Mouse (Mus musculus): ENCODE results near the gene Parp3.

The Parp3 gene

DNA sequence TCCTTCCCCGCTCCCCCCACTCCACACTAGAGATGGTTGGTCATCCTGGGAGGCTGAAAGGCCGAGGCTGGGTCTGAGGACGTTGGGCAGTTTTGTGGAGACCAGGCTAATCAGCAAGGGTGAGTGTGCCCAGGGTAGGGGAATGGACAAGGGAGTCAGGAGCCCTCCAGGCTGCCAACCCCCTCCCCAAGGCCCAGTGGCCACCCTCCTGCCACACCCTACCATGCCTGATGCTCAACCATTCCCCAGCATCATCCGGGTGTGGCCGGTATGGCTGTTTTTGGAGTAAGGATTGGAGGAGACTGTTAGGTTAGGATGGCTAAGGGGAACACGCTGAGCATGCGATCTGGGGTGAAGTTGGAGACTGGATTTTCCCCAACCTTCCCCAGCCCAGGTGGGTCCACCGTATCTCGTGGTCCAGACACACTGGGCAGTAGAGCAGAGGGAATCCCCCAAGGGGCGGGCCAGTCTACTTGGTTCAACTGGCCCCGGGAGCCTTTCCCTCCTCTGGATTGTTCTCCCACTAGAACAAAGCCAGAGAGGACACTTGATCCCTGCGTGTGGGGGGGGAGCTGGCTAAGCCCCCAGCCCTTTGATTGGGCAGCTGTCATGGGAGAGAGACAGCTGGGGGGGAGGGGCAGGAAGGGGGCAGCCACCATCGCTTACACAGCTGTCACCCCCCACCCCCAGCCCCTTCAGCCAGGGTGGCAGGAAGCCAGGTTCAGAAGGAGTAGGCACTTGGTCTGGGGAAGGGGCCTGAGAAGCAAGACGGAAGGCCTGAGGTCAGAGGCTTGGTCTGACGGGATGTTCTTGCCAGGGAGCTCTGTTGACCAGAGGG, 20.2 kb downstream of the Parp3 start:
- DNase-seq (ENCODE audit: low spot score), result no peak

DNA sequence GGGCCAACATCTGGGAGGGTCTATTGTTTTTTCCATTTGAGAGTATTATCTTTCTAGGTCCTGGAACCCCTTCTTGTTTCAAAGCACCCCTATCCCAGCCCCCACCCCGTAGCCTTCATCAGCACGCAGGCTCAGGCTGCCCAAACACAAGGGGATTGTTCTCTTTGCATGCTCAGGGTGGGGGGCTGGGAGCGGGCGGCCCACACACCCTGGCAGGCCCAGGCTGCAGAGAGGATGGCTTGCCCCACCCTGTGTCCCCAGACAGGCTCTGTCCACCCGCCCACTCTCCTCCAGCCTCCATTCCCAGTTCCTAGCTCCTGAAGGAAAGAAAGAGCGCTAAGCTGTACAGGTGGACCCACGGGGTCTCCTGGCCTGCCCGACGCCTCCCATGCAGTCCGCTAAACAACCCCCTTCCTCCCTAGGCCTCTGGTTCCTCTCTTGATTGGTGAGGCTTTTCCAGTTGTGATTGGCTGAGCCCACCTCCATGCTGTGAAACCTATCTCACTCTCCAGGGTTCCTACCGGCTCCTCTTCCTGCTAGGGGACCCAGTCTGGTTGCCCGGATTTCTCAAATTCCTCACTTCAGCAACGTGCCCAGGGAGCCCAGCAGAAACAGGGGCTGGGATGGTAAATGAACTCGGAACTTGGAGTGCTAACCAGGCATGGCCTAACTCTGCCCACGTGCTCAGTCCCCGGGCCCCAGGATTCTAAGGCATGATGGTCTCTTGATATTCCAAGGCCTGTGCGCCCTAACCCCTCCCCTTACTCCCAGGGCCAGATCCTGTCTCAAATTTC, 21.7 kb downstream of the Parp3 start:
- DNase-seq (ENCODE audit: low spot score), result no peak

DNA sequence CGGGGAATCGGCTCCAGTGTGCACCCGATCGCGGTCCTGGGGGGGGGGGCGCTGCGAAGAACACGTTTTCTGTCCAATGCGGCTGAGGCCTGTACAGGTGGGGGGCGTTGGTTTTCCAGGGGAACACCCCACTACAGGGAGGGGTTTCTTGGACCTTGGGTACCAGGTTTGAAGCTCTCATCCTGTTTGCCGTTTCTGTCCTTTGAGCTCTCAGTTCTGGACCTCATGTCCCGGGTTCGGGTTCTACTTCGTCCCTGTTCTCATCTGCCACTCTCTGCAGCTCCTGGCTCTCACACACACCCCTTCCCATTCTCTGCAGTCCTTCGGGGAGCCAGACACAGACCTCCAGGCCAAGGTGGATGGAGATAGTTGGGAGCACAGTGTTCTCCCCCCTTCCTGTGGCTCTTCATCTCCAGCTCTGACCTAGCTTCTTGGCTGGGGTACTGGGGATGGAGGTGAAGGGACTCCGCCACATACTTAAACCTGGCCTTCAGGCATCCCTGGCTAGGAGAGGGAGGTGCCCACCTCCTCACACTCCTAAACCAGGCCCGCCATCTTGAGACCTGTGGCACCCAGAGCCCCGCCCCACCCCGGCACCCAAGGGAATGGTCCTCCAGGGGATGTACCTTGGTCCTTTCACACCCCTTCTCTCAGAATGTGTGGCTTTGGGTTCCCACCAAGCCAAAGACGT, 22.5 kb downstream of the Parp3 start:
- DNase-seq (ENCODE audit: low spot score), result no peak

DNA sequence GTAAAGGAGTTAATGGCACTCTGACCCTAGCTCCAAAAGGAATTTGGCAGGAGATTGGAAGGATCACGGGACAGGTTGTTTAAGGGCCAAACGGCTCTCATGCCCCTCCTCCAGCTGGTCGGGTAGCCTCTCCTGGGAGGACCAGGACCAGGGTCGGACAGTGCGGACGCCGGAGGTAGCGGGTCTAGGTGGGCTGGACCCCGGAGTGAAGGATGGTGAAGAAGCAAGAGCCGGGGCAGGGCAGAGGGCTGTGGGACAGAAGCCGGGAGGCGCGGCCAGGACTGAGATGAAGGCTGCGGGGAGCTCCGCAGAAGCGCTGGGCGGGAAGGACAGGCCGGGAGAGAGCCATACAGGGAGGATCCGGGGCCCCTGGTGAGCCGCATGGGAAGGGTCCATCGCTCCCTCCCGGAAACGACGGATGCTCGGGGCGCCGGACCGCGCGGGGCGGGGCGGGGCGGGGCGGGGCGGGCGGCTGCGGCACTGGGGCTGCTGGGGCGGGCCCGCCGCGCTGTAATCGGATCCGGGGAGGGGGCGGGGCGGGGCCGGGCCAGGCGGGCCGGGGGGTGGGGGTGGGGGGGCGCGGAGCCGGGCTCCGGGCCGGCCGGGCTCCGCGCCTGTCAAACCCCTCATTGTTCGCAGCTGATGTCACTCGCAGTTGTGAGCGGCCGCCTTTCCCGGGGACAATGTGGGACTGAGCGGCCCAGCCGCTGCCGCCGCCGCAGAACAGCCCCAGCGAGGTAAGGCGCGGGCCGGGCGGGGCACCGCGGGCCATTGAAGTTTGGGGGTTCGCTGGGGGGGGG, 23.3 kb downstream of the Parp3 start, which contains the start of gene Pcbp4:
TSS of gene Pcbp4 (plus strand) at position 21 of the 800 bp plus-strand sequence.
- DNase-seq (ENCODE audit: low spot score), result no peak

DNA sequence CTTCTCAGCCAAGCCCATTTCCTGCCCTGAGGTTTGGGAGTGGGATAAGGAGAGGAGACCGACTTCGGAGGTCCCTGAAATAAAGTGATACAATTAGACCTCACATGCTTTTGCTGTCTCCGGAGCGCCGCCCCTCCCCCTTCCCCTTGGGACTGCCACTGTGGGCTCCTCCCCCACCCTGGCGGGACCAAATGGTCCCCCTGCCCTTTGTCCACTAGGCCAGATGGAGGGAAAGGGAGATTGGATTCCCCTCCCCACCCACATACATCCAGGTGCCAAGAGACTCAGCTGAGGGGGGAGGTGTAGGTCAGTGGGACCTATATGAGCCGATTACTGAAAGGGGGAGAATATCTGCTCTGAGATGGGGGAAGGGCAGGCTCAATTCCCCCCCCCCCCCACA, 23.9 kb downstream of the Parp3 start:
- DNase-seq (ENCODE audit: low spot score), result no peak

DNA sequence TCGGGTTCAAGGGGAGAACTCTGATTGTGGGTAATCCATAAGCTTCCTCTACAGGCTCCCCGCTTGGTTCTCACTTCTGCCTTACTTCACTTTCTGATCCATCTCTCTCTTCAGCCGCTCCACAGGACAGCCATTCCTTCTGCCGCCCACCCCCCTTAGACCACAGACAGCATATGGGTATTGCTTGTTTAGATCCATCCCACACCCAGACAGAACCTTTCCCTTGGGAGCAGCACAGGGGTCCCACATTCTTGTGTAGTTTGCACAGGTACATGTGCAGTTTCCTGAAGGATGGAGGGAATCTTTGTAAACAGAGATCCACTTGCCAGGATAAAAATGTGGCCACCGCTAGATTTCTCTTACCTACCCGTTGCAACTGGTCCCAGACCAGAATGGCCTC, 24.4 kb downstream of the Parp3 start:
- DNase-seq (ENCODE audit: low spot score), result no peak

DNA sequence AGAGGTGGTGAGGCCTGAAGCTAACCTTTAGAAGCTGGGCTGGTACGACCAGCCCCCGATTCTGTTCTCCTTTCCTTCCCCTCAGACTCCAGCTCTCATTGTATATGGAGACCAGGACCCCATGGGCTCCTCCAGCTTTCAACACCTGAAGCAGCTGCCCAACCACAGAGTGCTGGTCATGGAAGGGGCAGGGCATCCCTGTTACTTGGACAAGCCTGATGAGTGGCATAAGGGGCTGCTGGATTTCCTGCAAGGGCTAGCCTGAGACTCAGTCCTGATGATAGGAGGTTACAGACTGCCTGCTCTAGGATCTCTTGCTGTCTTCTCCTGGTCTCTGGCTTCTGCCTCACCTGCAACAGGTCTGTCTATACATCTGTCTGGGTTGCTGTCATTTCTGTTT, 24.9 kb downstream of the Parp3 start:
- no peak for DNase-seq (ENCODE audit: low spot score)

DNA sequence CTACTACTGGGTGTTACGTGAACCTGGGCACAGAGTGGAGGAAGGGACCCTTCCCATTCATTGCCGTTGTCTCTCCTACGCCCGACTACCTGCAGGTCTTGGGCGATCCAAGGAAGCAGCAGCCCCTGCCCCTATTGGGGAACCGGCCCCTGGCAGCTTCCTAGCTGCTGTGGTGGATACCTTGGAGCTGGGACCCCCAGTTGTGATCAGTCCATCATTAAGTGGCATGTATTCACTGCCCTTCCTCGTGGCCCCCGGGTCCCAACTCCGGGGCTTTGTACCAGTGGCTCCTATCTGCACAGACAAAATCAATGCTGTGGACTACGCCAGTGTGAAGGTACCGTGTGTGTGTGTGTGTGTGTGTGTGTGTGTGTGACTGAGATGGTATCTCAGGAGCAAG, 25.5 kb downstream of the Parp3 start:
- no peak for DNase-seq (ENCODE audit: low spot score)

DNA sequence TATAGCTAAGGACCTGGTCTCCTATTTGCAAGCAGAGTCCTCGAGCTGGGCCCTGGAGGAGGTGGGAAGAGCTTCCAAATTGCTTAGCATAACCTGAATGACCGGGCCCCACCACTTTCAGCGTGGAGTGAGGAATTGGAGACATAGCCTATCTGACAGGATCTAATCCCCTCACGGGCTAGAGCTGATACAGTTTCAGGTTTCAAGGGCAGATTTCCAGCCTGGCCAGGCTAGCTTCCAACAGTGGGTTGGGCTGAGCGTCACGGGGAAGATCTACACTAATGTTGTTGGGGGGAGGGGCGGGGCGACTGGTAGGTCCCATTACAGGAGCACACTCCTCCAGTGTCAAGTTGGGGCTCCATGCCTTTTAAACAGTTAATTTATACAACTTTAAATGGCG, 26.1 kb downstream of the Parp3 start:
- no peak for DNase-seq (ENCODE audit: low spot score)

DNA sequence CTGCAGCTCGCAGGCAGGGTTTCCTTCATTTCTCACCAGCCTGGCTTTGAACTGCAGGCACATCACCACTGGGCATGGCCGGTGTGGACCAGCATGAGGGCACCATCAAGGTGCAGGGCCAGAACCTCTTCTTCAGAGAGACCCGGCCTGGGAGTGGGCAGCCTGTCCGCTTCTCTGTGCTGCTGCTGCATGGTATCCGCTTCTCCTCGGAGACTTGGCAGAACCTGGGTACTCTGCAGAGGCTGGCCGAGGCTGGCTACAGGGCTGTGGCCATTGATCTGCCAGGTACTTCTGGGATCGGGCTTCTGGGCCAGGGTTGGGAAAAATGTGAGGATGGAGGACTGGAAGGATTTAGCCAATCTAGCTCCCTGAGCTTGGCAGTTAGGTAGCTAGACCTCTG, 26.8 kb downstream of the Parp3 start:
- no peak for DNase-seq (ENCODE audit: low spot score)

DNA sequence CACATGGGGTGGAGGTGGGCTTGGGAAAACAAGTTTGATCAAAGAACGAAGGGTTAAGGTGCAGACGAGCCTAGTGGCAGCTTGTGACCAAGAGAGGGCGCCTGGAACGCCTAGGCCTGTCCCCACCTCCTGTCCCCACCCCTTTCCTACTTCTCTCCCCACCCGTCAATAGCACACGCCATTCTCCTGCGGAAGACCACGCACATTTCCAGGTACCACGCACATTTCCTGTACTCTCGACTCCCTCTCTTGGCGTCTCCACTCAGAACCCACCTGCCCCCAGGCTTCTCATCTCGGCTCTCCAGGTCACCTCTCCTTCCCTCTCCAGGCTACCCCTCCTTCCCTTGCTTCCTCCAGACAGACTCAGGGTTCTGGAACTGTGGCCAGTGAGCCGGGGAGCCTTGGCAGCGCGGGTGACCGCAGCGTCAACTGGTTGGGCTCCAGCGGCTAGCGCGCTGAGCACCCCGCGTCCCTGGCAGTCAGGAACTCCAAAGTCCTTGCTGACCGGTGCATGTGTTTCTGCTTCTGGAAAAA, 28.2 kb downstream of the Parp3 start:
- DNase-seq (ENCODE audit: low spot score), result peak; percentile 64

DNA sequence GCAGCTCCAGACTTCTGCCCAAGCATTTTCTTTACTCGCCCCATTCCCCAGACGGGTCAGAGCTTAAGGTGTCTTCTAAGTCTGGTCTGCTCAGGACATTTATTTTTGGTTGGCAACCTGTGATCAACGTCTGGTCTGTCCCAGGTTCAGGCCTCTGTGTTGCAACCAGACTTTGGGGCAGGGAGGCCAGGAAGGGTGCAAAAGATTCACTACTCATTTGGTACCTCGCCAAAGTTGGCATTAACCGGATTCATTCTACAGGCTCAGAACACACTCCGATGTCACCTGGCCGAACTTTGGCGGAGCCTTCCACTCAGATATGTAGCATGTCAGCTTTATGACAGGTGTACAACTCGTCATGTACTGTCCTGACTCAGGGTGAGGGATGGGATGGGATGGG, 28.8 kb downstream of the Parp3 start:
- DNase-seq (ENCODE audit: low spot score), result no peak

DNA sequence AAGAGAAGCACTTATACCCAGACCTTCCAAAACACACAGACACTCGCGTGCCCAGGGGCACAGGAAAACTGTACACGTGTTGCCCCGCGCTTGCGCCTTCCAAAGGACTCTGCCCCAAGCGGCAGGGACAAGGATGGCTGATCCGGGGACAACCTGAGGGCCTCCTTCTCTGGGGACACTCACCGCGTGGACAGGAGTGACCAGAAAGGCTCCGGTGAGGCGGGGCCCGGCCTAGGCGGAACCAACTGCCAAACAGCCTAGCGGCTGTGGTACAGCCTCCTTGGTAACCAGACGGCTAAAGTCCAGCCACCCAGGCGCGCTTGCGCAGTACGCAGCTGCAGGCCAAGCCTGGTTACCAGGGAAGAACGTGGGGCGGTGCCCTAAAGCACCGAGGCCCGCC, 29.4 kb downstream of the Parp3 start, which contains the start of the genes Abhd14b and Abhd14a:
TSS of gene Abhd14b (plus strand) at position 112 of the 400 bp plus-strand sequence.
TSS of gene Abhd14a (minus strand) at position 331 of the 400 bp plus-strand sequence.
- DNase-seq (ENCODE audit: low spot score), result peak; percentile 61

DNA sequence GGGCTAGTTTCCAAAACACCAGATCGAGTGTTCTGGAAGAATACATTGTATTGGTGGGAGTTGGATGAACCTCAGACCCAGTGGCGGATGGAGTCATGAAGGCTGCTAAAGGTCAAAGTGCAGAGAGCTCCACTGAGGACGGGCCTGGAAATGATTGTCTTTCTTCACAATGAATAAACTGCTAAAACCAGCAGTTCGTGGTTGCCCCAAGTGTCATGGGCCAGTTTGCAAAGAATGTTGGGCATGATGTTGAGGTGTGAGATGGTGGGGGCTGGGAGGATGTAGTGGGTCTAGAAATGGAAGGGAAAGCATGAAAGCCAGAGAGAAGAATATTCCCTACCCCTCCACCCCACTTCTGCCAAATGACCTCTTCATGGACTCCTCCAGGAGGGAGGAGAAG, 31.9 kb downstream of the Parp3 start:
- no peak for DNase-seq (ENCODE audit: low spot score)

DNA sequence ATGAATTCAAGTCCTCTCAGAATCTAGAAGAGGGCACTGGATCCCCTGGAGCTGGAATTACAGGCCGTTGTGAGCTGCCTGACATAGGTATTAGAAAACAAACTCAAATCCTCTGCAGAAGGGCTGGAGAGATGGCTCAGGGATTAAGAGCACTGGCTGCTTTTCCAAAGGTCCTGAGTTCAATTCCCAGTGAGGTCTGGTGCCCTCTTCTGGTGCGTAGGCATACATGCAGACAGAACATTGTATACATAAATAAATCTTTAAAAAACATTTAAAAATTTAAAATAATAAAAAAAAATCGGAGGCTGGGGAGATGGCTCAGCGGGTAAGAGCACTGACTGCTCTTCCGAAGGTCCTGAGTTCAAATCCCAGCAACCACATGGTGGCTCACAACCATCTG, 34.1 kb downstream of the Parp3 start:
- DNase-seq (ENCODE audit: low spot score), result no peak

DNA sequence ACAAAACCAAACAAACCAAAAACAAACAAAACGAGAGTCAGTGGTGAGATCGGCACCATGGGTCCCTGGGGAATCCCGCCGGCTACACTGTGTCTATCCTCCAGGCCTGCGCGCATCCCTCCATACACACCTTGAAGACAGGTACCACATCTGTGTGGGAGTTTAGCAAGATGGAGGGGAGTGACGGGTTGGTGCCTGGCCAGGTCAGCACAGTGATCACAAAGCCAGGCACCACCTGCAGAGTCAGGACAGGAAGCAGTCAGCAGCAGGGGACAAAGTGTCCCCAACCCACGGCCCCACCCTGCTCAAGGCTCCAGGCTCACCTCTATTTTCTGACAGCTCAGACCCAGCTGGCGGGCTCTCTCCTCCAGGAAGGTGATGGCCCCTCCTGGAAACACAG, 40.2 kb downstream of the Parp3 start:
- DNase-seq (ENCODE audit: low spot score), result no peak

DNA sequence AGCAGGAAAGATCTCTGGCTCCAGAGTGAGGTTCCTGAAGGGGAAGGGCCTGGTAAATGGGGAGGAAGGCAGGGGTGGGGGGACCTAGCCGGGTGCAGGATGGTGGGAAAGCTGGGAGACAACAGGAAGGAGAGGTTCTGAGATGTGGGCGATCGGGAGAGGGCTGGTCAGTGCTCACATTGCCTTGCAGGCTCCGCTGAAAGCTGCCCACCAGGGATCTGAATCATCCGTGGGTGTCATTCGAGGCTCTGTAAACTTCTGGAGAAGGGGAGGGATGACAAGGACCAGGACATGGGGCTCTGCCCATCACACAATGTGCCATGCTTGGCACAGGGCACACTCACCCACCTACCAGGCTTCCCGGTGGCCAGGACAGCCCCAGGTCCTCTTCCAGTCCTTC, 43.4 kb downstream of the Parp3 start:
- no peak for DNase-seq (ENCODE audit: low spot score)

DNA sequence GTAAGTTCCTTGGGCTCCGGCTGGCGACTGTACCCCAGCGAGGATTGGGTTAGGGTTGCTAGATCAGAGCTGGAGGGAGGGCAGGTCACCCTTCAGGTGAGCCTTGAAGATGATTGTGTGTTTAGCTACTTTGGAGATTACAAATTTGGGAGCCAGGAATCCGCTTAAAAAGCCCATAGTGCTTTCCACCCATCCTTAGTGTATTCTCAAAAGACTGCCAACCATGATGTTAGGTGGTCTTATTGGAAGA, 46.8 kb downstream of the Parp3 start:
- no peak for DNase-seq (ENCODE audit: low spot score)

DNA sequence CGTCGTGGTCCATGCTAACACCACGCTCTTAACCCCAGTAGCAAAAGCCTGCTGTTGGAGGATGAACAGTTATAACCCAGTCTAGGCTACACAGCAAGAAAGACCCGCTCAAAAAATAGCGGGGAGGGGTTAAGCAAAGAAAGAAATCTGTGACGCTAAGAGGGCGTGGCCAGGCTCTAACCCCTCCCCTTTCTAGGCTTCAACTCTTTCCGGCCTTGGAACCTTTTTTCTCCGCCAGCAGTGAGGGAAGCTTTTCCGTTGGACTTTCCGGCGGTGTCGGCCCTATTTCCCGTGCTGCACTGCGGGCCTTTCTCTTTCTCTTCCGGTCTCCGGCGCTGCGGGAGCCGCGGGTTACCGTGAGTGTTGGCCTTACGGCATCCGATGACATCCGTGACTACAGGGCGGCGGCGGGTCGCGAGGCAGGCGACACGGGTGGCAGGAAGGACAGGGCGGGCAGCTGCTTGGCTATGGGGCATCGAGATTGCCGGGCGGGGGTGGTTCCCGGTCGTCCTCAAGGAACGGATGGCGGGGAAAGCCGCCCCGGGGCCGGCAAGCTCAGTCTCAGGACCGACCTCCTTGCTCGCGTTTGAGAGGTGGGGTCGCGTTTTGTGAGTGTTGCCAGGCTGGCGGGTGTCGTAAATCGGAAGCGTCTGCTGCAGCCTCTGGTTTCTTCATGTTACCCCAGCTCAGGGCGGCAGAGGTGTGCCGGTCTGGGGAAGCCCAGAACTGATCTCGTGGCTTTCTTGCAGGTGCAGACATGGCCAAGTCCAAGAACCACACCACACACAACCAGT, 47.3 kb downstream of the Parp3 start, which contains the start of gene Rpl29:
TSS of gene Rpl29 (plus strand) at position 234 of the 794 bp plus-strand sequence.
- DNase-seq (ENCODE audit: low spot score), result peak; percentile 94

DNA sequence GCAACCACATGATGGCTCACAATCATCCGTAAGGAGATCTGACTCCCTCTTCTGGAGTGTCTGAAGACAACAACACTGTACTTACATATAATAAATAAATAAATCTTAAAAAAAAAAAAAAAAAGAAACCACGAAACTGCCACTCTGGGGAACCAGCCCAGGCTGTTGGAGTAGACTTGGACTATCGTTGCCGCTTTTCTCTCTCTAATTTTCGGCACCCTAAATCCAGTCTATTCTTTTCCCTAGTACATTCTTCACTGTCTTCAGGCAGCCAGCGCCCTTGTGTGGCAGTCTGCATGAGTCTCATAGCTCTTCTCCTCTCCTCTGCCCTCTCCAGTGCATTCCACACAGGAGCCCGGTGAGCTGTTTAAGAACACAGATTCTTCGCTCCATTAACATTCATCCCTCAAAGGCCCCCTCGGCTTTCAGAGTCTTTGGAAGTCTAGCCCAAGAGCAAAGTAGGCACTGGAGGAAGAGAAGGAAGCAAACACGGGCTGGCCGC, 48.0 kb downstream of the Parp3 start:
- no peak for DNase-seq (ENCODE audit: low spot score)

DNA sequence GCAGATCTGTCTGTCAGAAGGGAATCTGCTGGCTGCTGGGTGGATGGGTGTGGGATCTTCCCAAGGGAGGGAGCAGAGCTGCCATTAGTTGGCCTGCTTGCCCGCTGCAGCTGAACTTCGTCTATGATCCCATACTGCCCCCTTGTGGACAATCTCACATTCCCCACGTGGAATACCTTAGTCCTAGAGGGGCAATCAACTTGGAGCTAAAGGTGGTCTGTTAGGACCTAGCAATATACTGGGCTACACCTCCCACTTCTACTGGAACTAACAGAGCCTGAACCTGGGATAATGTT, 54.9 kb downstream of the Parp3 start:
- DNase-seq (ENCODE audit: low spot score), result peak; percentile 79

All from T-cell, adult 2 months (primary cell).